Mouse (Mus musculus): ENCODE measurements at regions not wholly inside any gene's neighbourhood (a gene's known extent, or its start where the extent isn't known, plus 50 kb on each side); places are given as distances from the start of the nearest gene placed in this dataset.

DNA sequence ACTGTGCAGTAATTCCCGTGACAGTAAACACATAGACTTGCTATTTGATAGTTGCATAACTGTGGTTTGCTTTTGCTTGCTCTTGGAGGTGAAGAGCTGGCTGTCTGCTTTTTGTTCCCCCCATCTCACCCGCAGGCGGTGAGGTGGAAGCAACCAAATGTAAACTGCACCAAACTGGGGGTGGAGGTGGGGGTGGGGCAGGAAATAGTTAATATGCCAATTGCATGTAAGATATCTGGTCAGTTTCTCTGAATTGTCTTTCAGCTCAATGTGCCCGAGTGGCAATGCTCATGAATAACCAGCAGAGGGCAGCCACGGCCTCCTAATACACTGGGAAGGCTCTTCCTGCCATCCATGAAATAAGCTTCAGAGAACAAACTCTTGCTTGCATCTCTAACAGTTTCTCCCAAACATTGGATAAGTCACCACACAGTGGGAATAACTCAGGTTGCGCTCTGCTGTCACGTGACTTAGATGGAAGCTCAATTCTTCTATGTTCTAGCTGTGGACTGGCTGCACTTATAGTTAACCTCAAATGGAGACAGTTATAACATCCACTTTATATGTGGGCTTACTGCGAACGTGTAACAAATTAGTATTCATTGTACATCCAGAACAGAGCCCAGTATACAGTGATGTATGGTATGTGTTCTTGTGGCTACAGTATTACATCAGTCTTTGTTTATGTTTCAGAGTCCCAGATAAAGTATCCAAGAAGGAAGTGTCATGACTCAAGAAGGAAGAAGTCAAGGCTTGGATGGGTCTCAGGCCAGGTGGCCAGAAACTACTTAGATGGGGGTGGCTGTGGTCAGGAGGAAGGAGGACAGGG, 62.0 kb upstream of the Egflam start:
- peak; percentile 60 to 69 for DNase-seq (ENCODE audit: low spot score in 2 of 2)
- intact Hi-C loops (cut with DNase I) = loop anchor here (1.0 to 5.0 kb wide), 2 partner anchors 352 to 567 kb away; no protein-coding TSS in a partner anchor

DNA sequence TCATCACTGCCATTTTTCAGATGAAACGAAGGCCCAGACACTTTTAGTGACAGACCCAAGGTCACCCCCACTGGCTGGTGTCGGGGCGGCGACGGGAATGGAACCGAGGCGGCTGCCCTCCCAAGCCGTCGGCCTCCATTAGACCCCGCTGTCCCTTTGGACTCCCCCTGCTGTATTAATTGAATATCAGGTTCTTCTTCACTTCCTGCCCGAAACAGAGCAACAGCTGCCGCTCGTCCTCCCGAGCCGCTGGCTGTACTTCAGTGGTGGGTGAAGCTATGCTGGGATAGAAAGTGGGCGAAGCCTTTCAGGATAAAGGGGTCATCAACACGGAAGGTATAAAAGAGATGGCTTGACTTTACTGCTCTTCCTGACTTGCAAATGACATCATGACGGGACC, 64.4 kb upstream of the Egflam start:
- no peak for DNase-seq (ENCODE audit: low spot score in 2 of 2)
- intact Hi-C loops (cut with DNase I) = loop anchor here (5.0 kb wide), 1 partner anchor 565 kb away; no protein-coding TSS in a partner anchor

DNA sequence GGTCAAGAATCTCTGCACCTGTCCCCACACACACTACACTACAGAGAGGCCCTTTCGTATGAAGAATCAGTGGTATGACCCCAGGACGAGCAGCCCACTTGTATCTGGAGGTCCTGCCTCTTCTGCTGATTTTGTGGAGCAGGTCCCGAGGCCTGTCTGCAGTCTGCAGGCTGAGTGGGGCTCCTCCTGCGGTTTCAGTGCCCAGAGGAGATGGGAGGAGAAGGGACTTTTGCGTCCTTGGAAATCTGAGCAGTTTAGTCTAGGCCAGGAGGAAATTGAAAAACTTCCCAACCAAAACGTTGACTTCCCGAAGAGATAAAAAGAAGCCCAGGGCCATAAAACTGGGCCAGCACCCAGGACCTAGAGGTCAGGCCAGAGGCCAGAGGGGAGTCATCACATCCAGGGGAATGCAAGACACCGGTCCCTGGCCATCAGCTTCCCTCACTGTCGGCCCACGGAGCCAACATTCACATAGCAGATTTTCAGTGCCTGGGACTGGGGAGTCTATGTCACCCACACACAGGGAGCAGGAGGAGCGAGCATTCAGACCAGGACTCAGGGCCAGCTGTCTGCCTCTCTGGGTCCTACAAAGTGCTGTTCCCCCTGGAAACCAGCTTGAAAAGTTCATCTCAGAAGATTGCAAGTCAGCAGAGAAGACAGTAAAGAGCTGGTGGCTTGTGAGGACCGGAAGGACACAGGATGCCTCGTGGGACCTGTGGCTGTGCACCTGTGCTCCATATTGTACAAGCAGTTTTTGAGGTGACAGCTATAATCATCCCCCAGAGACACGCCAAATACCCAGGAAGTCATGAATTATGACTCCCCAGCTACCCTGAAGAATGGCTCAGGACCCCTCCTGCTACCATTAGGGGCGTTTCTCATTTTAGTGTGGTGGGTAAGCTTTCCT, 65.5 kb upstream of the Egflam start:
- DNase-seq (ENCODE audit: low spot score in 2 of 2) = no peak
- intact Hi-C loops (cut with DNase I) = loop anchor here (5.0 kb wide), 1 partner anchor 564 kb away; no protein-coding TSS in a partner anchor

DNA sequence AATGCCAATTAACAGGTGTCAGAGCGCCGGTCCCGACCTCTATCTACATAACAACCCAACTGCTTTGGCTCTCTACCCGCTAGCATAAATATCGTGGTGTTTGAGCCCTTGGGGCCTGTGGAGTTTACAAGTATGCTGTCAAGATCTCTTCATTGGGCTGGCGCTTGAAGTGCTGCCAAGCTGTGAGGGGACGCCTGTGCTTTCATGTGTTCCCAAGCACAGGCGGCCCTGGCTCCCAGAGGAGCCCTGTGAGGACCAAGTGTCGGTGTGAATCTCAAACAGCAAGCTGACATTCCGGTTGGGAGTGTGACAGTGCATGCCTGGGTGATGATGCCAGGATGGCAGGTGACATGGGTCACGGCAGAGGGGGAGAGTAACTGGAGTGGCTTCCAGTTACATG, 82.0 kb upstream of the Egflam start:
- intact Hi-C loops (cut with DNase I) = no loop called here
- no peak for DNase-seq (ENCODE audit: low spot score in 2 of 2)

DNA sequence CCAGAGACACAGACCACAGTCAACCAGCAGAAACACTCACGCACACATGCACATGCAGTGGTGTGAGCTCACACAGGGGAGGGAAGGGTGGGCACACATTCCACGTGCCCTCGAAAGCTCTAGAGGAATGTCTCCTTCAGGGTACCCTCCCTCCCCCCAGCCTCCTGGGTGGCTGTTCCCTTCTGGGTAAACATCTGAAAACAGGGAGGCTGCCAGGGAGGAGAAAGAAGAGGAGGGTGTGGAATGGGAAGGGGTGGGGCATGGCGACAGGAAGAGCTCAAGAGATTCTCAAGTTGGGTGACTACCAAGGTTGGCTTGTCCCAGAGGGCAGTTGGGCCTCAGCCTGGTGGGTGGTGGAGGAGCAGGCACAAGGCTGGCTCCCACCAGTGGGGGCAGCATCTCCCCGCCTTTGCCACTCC, 82.6 kb upstream of the Egflam start:
- intact Hi-C loops (cut with DNase I) = no loop called here
- DNase-seq (ENCODE audit: low spot score in 2 of 2) = no peak

DNA sequence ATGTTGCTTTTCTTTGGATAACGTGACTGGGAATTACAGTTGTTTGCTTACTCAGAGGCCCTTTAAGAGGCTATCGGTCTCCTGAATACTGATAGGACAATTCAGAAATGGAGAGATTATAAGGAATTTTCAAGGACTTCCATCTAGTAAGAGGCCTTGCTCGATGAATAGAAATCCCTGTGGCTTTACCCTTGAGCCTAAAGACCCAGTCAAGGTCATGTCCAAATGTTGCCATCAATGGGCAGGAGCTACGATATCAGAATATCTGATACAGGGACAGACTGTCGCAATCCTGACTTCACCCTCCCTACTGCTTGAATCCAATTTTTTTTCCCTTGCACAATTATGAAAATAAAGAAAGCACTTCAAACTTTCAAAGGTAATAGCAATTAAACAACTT, 85.5 kb upstream of the Egflam start:
- DNase-seq (ENCODE audit: low spot score in 2 of 2) = no peak
- intact Hi-C loops (cut with DNase I) = no loop called here

DNA sequence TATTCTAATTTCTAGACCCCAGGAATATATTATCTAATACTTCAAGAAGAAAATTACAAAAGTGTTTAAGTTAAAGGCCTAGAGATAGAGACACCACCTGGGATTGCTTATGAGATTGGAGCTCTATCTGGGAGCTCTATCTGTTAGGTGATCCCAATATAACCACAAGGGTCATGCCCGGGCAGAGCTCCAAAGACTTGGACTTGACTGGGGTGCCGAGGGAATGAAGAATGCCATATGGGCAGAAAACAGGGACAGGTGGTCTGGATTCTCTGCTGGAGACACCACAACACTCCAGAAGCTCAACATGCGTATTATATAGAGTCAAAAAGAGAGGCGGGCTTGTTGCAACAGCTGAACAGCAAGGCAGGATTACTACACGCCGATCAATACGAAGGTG, 92.9 kb upstream of the Egflam start:
- intact Hi-C loops (cut with DNase I) = no loop called here
- no peak for DNase-seq (ENCODE audit: low spot score in 2 of 2)

DNA sequence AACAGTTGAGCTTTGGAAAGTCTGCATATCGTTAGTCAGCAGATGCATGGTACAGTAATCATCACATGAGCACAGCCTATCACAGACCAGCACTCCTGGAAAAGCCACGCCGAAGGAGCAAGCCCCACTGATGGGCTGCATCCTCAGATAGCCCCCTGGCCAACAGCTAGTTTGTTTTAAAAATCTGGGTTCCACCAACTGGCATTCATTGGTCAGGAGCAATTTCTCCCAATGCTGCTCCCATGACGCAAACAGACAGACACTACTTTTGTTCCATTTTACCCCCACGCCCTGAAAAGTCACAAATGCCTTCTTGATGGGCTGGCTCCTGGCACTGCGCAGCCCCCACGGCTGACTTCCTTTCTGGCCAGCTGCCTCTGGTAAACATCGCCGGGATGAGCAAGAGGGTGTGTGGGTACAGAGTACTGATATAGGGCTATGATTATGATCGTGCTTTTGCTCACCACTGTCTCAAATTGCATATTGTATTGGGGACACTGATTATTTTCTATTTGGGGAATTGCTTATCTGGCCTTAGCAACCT, 95.0 kb upstream of the Egflam start:
- no peak for DNase-seq (ENCODE audit: low spot score in 2 of 2)
- intact Hi-C loops (cut with DNase I) = no loop called here

DNA sequence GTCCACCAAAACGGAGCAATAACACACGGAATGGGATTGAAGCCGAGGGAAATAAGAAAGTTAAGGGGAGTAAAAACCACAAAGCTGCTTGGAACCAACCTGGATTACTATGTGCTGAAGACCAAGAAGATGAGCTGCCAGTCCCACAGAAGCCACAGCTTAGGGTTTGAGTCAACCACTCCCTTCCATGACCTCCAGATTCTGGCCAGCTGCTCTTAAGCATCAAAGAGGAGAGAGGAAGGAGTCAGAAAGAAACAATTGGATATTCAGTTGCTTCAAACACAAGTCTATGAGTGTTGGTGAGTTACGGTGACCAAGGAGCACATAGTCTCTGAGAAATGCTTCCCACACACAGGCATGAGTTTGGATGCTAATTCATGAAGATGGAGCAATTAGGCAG, 99.7 kb upstream of the Egflam start:
- no peak for DNase-seq (ENCODE audit: low spot score in 2 of 2)
- intact Hi-C loops (cut with DNase I) = no loop called here

DNA sequence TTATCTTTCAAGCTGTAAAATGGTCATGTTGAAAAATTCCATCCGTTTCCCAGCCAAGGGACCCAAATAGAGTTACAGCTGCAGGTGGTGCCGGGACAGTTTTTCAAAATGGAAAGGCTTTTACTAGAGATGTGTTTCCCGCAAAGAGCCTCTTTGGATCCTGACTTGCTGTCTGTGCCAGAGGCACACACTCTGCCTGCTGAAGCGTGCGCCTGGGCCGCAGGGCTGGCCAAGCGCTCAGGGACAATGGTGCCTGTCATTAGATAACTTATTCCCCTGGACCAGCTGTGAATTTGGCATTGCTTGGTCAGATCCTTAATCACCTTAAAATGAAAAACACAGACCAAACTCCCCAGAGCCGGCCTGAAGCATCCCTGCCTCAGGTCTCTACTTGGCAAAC, 110.3 kb upstream of the Egflam start:
- no peak for DNase-seq (ENCODE audit: low spot score in 2 of 2)
- intact Hi-C loops (cut with DNase I) = no loop called here

DNA sequence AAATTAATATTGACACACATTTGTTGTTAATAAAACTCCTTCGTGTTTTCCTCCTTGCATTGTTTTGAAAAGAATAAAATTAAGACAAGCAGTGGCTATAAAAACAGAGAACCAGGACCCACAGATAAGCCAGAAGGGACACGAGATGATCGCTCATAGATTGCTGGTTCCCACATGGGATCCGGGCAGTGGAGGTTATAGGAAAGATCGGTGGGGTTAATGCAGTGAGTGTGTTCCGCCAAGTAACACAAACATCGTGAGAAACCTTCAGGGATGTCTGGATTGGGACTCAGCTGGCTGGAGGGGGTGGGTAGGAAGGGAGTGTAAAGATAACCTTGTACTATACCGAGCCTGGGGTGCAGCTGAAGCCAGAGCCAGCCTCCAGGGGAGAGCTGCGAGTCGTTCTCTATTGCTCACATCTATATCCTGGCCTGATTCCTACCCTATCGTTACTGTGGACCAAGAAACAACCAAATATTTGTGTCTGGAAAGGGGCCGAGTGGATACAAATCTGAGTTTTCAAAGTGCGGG, 116.6 kb upstream of the Egflam start:
- DNase-seq (ENCODE audit: low spot score in 2 of 2) = no peak
- intact Hi-C loops (cut with DNase I) = no loop called here

DNA sequence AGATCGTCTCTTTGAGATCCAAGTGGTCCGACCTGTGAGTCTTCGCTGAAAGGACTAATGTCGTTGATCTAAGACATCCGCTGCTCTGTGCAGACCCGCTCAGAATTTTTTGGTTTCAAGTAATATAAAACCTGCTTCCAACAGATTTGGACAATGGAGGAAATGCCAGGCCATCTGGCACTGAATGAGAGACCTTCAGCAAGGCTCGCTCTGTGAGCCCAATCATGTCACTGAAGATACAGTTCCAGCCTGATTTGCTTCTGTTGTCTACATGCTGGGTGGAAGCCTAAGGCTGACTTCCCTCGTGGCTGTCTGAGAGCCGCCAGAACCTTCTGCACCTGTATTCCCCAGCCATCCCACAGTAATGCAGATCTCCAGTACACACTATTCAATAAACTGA, 123.4 kb upstream of the Egflam start:
- DNase-seq (ENCODE audit: low spot score in 2 of 2) = no peak
- intact Hi-C loops (cut with DNase I) = no loop called here

DNA sequence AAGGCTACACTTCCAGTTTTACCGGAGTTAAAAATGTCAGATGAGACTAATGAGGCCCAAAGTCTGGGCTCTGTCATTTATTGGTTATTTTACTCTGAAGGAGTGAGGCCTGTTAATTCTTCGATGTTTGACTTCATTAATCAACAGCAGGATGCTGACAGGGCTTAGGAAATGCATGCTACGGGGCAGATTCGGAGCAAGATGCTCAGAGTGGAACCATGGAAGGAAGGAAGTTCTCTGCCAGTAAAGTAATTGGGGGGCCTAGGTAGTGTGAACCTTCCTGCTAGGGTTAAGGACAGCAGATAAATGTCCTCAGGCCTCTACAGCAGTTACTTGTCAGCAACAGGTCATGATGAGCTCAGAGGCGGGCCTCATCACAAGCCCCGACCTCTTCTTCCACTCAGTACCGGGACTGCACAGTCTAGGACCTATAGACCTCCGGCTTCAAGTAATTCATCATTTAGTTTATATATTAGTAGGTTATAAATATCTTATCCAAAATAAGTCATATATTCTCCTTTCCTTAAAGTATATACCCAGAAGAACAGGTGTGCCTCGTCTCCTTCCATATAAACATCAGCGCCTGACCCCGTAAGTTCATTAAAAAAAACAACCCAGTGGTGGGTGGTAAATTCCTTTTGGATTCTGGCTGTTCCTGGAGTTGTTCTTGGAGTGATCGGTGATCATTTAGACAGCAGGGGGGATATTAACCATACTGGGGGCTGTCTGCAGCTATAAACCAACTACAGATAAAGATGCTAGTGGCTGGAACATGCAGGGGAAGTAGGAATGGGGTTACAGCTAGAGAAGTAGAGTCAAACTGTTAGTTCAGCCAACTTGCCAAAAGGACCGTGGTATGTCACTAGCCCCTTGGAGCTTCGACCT, 124.9 kb upstream of the Egflam start:
- intact Hi-C loops (cut with DNase I) = no loop called here

DNA sequence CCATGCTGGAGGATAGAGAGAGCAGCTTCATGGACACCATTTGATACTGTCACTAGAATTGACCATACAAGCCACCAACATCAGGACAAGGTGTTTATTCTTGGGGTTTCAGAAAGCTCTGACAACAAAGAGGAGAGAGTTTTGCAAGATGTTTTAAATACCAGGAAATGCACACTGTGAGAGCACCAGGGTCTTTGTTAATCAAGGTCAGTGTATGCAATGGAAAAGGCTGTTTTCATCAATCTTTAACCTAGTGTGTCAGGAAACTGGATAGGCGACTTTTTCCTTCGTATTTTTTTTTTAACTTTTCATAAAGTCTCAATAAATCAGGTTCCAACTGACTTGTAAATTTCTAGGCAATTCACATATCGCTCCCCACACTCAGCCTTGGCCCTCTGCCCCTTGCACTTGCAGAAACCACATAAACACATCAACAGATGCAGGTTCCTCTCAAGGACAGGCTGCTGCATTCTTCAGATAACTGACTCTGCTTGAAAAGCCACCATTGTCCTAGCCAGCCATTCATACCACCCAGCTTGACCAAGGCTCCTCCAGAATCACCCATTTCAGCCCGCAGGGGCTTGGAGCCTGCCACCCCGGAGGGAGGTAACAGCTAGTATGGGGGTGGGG, 132.9 kb upstream of the Egflam start:
- intact Hi-C loops (cut with DNase I) = no loop called here
- no peak for DNase-seq (ENCODE audit: low spot score in 2 of 2)

More for the DNA sequence above, 124.9 kb upstream of the Egflam start:
- no peak for DNase-seq (ENCODE audit: low spot score in 2 of 2)

DNA sequence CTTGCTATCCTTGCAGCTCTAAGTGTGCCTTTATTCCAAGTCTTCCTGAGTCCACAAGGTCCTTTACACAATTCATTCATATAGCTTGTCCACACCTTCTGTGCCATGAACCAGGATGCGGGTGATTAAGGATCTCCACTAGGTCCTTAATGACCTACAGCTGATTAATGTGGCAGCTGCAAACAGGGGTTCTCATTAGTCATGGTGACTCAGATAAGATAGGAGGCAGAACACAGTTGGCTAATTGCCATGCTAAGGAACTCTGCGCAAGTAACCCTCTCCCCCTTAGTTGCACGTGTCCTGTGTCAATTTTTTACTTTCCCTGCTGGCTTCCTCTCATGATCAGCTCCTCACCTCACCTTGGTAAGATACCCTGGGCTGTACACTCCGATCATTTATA, 139.7 kb upstream of the Egflam start:
- intact Hi-C loops (cut with DNase I) = no loop called here

DNA sequence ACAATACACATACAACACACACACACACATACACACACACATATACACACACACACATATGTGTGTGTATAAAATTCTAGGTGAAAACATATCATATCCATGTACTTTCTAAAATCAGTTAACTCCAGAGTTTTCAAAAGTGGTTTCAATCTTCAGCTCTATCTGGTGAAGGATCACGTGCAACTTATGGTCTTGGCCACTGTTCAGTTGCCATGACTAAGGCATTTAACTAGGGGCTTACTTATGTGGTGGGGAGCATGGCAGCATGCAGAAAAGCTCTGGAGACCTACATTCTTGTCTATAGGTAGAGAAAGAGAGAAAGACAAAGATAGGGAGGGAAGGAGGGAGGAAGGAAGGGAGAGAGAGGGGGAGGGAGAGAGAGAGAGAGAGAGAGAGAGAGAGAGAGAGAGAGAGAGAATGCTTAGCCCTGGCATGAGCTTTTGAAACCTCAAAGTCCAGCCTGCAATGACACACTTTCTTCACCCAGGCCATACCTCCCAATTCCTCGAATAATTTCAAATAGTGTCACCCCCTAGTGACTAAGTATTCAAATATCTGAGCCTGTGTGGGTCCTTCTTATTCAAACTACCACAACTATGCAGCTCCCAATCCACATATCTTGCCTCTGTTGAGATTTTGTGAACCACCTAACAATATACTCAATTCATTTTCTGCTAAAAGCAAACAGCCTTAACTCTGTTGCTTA, 155.1 kb upstream of the Egflam start:
- no peak for DNase-seq (ENCODE audit: low spot score in 2 of 2)
- intact Hi-C loops (cut with DNase I) = no loop called here

More for the DNA sequence above, 139.7 kb upstream of the Egflam start:
- no peak for DNase-seq (ENCODE audit: low spot score in 2 of 2)

DNA sequence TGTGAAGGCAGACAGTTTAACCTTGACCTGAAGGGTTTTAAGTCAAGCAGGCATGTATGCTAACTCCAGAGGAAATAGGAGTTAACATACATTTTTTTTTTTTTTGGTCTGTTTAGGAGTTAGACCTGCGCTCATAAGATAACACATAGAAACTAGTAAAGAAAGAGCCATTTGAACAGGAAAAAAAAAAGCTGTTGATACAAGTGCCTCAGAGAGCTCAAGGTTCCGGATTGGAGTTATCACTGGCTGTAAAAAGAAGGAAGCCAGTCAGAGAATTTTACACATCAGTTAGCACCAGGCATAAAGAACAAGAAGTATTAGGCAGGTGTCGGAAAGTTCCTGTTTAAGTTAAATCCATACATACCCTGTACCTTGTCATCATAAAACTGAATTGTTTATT, 156.2 kb upstream of the Egflam start:
- intact Hi-C loops (cut with DNase I) = no loop called here
- no peak for DNase-seq (ENCODE audit: low spot score in 2 of 2)

DNA sequence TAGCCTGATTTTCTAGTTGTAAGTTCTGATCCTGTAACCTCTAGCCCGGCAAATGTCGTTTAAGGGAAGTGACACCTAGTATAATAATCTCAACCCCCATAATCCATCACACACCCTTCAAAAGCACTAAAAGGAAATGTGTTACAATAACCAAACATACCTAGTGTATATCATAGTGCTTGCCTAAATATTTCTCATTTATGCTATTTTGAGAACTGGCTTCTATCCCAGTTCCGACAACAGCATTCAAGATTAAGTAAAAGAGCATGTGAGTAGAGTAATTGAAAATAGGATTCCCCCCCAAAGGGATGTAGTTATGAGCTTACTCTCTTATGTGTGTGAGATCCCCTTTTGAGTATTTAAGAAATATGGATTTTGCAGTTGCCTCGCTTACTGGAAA, 165.1 kb upstream of the Egflam start:
- no peak for DNase-seq (ENCODE audit: low spot score in 2 of 2)

More for the DNA sequence above, 165.1 kb upstream of the Egflam start:
- intact Hi-C loops (cut with DNase I) = no loop called here

Data from left cerebral cortex, postnatal 36 days (tissue).